Mouse (Mus musculus) midbrain, postnatal 0 days (tissue): ENCODE data around the gene Rabep2. TPM values are rescaled to one million over a fixed set of nuclear protein-coding genes. Genes with fewer than 3 reads are reported as not detected.

Experiments
- ATAC-seq: fragments of 200-750 bp; cut with Nextera tagmentation; 2 replicates; pipeline ENCODE4 v1.8.0; 2017; ENCODE audit warnings: moderate number of reproducible peaks, mild to moderate bottlenecking, moderate TSS enrichment, moderate library complexity; ENCODE audit not compliant: low FRiP score
- DNase-seq: peaks from one replicate; pipeline ENCODE4 v3.0.0-alpha.2; 2015; ENCODE audit warnings: low spot score
- H3K27ac ChIP-seq: fragments of 300-500 bp; sonication (generic); 2 replicates; pipeline ENCODE4 v1.5.1; 2014; ENCODE audit warnings: low read depth, mild to moderate bottlenecking, low read length, mixed read lengths
- H3K27me3 ChIP-seq: fragments of 300-500 bp; sonication (generic); 2 replicates; pipeline ENCODE4 v1.6.1; 2014; ENCODE audit warnings: low read length, control low read depth, mixed read lengths; ENCODE audit not compliant: insufficient read depth
- H3K36me3 ChIP-seq: fragments of 300-500 bp; sonication (generic); 2 replicates; pipeline ENCODE4 v1.6.1; 2014; ENCODE audit warnings: low read length, control low read depth, mixed read lengths; ENCODE audit not compliant: insufficient read depth
- H3K4me1 ChIP-seq: fragments of 300-500 bp; sonication (generic); 2 replicates; pipeline ENCODE4 v1.6.1; 2014; ENCODE audit warnings: mild to moderate bottlenecking, control low read depth, antibody characterized with exemption, low read length, mixed read lengths; ENCODE audit not compliant: insufficient read depth
- H3K4me2 ChIP-seq: fragments of 300-500 bp; sonication (generic); 2 replicates; pipeline ENCODE4 v1.6.1; 2014; ENCODE audit warnings: low read depth, mild to moderate bottlenecking, low read length, mixed read lengths; ENCODE audit not compliant: poor library complexity, severe bottlenecking
- H3K4me3 ChIP-seq: fragments of 300-500 bp; sonication (generic); 2 replicates; pipeline ENCODE4 v1.5.1; 2014; ENCODE audit warnings: low read depth, mild to moderate bottlenecking, low read length, moderate library complexity
- H3K9ac ChIP-seq: fragments of 300-500 bp; sonication (generic); replicated peaks from 2 replicates; pipeline ENCODE4 v1.6.1; 2014; ENCODE audit warnings: mild to moderate bottlenecking, low read length, moderate library complexity, mixed read lengths; ENCODE audit not compliant: poor library complexity, severe bottlenecking
- H3K9me3 ChIP-seq: fragments of 300-500 bp; sonication (generic); 2 replicates; pipeline ENCODE4 v1.6.1; 2016; ENCODE audit warnings: low read length, control low read depth
- CTCF ChIP-seq: IDR thresholded peaks from 2 replicates; pipeline ENCODE4 v1.5.1; 2016; ENCODE audit warnings: antibody characterized with exemption, mild to moderate bottlenecking
- WGBS: fragments of 180-500 bp; shearing (Covaris S2); extraction: QIAGEN DNeasy Blood & Tissue Kit; methylation state at CpG from one replicate; pipeline ENCODE4 v1.1.7; 2014; 5-methylcytosine and 5-hydroxymethylcytosine counted together
- polyA plus RNA-seq: library from polyadenylated mRNA; unstranded; fragments of >200 nt; fragmentation: Nextera tagmentation; extraction: Ambion mirVana; gene quantifications from 2 replicates; pipeline ENCODE4 v1.2.1, GENCODE M21; 2015
- total RNA-seq: library from RNA; depleted of rRNA; stranded (reverse); fragments of >200 nt; gene quantifications from 2 replicates; pipeline ENCODE4 v1.2.3, GENCODE M21; 2014

Gene Rabep2
- total and polyA plus RNA-seq, 2 experiments from 2014 or later = 18.5 to 21.0 TPM

GRCm38 (mm10) chr7:126435801-126436200, 7.2 kb downstream of the Rabep2 start:
- no peaks in the 10 kb centered on the region for H3K9me3 ChIP-seq
- no peak overlapping the region for H3K9ac ChIP-seq
- TF ChIP-seq CTCF = no peak
- ATAC-seq (no peak), DNase-seq (no peak)
- no peaks in the 10 kb centered on the region for H3K4me1 ChIP-seq
- no peak overlapping the region for H3K4me3 ChIP-seq
- H3K27me3 ChIP-seq = no peaks in the 10 kb centered on the region
- no peak overlapping the region for H3K4me2 ChIP-seq
- H3K27ac ChIP-seq = no peak overlapping the region
- peaks cover 11% of the 10 kb centered on the region for H3K36me3 ChIP-seq
- WGBS = 86% methylated on average over 3 of the region's 3 CpGs

- ATAC-seq (no peak), DNase-seq (peak; percentile 40)
- WGBS = 17% methylated on average over 8 of the region's 8 CpGs
Measured at GRCm38 (mm10) chr7:126436851-126437250, 8.3 kb downstream of the Rabep2 start.

DNA sequence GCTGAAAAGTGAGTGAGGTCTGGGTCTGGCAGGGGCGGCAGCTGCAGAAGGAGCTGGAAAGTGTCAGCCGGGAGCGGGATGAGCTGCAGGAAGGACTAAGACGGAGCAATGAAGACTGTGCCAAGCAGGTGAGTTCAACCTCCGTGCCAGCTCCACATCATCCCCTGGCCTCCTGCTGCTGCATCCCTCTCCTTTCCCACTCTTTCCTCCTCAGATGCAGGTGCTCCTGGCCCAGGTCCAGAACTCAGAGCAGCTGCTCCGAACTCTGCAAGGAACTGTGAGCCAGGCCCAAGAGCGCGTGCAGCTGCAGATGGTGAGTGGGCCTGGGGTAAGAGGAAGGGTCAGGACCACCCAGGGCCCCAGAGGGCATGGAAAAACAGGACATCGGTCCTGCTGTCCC, 11.6 kb downstream of the Rabep2 start:
- WGBS = 77% methylated on average over 9 of the region's 9 CpGs
- no peaks in the 10 kb centered on the region for H3K9me3 ChIP-seq
- no peak overlapping the region for H3K4me2 ChIP-seq
- no peak overlapping the region for H3K4me3 ChIP-seq
- H3K9ac ChIP-seq = no peak overlapping the region
- H3K4me1 ChIP-seq = no peaks in the 10 kb centered on the region
- ATAC-seq (no peak), DNase-seq (peak; percentile 2)
- H3K27me3 ChIP-seq = no peaks in the 10 kb centered on the region
- no peak overlapping the region for H3K27ac ChIP-seq
- peaks cover 27% of the 10 kb centered on the region for H3K36me3 ChIP-seq
- TF ChIP-seq CTCF = no peak

More at GRCm38 (mm10) chr7:126436851-126437250, 8.3 kb downstream of the Rabep2 start:
- Histone ChIP-seq H3K4me2 (no peak overlapping the region), H3K9ac (no peak overlapping the region), H3K4me1 (no peaks in the 10 kb centered on the region), H3K27ac (no peak overlapping the region), H3K9me3 (no peaks in the 10 kb centered on the region), H3K36me3 (peaks cover 13% of the 10 kb centered on the region), H3K4me3 (no peak overlapping the region), H3K27me3 (no peaks in the 10 kb centered on the region)
- TF ChIP-seq CTCF = peak; percentile 81

DNA sequence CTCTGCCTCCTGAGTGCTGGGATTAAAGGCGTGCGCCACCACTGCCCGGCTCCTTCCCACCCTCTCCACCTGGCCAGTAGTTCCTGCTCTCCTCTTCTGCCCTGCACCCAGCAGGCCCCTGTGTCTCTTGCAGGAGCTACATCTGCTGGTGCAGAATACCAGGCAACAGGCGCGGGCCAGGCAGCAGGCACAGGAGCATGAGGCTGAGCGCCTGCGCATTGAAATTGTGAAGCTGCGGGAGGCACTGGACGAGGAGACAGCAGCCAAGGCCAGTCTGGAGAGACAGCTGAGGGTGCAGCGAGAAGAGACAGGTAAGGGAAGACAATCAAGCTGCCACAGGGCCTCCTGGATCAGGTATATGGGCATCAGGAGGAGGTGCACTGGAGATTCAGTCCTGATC, 15.4 kb downstream of the Rabep2 start:
- Histone ChIP-seq H3K27ac (no peak overlapping the region), H3K4me1 (no peaks in the 10 kb centered on the region), H3K4me3 (no peak overlapping the region), H3K36me3 (peaks cover 37% of the 10 kb centered on the region), H3K4me2 (no peak overlapping the region), H3K9me3 (no peaks in the 10 kb centered on the region), H3K9ac (no peak overlapping the region), H3K27me3 (no peaks in the 10 kb centered on the region)
- no peak for DNase-seq
- no peak for TF ChIP-seq CTCF
- 90% methylated on average over 10 of the region's 10 CpGs for WGBS
- no peak for ATAC-seq

GRCm38 (mm10) chr7:126444536-126444935, 16.0 kb downstream of the Rabep2 start:
- Histone ChIP-seq H3K9ac (no peak overlapping the region), H3K4me1 (no peaks in the 10 kb centered on the region), H3K4me3 (no peak overlapping the region), H3K4me2 (no peak overlapping the region), H3K36me3 (peaks cover 37% of the 10 kb centered on the region), H3K27me3 (no peaks in the 10 kb centered on the region), H3K9me3 (no peaks in the 10 kb centered on the region), H3K27ac (no peak overlapping the region)
- WGBS = 94% methylated on average over 9 of the region's 9 CpGs
- no peak for TF ChIP-seq CTCF
- ATAC-seq = no peak
- DNase-seq = no peak

GRCm38 (mm10) chr7:126445104-126445815, 16.7 kb downstream of the Rabep2 start:
- Histone ChIP-seq H3K4me3 (no peak overlapping the region), H3K36me3 (peaks cover 37% of the 10 kb centered on the region), H3K9me3 (no peaks in the 10 kb centered on the region), H3K4me1 (no peaks in the 10 kb centered on the region), H3K4me2 (no peak overlapping the region), H3K27me3 (no peaks in the 10 kb centered on the region), H3K27ac (no peak overlapping the region), H3K9ac (no peak overlapping the region)
- DNase-seq (no peak), ATAC-seq (no peak)
- WGBS = 90% methylated on average over 15 of the region's 15 CpGs
- no peak for TF ChIP-seq CTCF
